Mouse (Mus musculus) myocyte (in vitro differentiated cells): ENCODE measurements around the gene Gm5868.

ENCODE experiments used
- CEBPB ChIP-seq: IDR thresholded peaks from 2 replicates; pipeline ENCODE4 v1.6.1; 2011; ENCODE audit warnings: mild to moderate bottlenecking, moderate library complexity; ENCODE audit not compliant: poor library complexity, insufficient read depth, severe bottlenecking
- E2F4 ChIP-seq: IDR thresholded peaks from one replicate; pipeline ENCODE4 v1.6.1; 2011; ENCODE audit warnings: mild to moderate bottlenecking, control low read depth, moderate library complexity; ENCODE audit not compliant: insufficient read depth
- MAX ChIP-seq: IDR thresholded peaks from one replicate; pipeline ENCODE4 v1.6.1; 2011; ENCODE audit warnings: low read depth, mild to moderate bottlenecking, control low read depth
- MYOG ChIP-seq, 3 experiments: IDR thresholded peaks; one replicate each; pipeline ENCODE4 v1.6.1; 2011; ENCODE audit warnings: control low read depth in 2 of 3, low read depth in 2 of 3, mild to moderate bottlenecking in 2 of 3; ENCODE audit not compliant: insufficient read length in 2 of 3, control insufficient read depth in 1 of 3, insufficient read depth in 1 of 3
- POLR2A ChIP-seq: IDR thresholded peaks from one replicate; pipeline ENCODE4 v1.6.1; 2011; ENCODE audit warnings: low read depth, mild to moderate bottlenecking, control low read depth, moderate library complexity; ENCODE audit not compliant: insufficient read length
- POLR2AphosphoS2 ChIP-seq: IDR thresholded peaks from one replicate; pipeline ENCODE4 v1.6.1; 2011; ENCODE audit warnings: low read depth, control low read depth; ENCODE audit not compliant: insufficient read length
- REST ChIP-seq: IDR thresholded peaks from one replicate; pipeline ENCODE4 v1.6.1; 2011; ENCODE audit warnings: mild to moderate bottlenecking, control low read depth, moderate library complexity; ENCODE audit not compliant: insufficient read depth, insufficient read length
- SRF ChIP-seq: IDR thresholded peaks from one replicate; pipeline ENCODE4 v1.6.1; 2011; ENCODE audit warnings: low read depth; ENCODE audit not compliant: control insufficient read depth, insufficient read length
- TCF12 ChIP-seq: IDR thresholded peaks from one replicate; pipeline ENCODE4 v1.6.1; 2011; ENCODE audit warnings: mild to moderate bottlenecking, control low read depth; ENCODE audit not compliant: poor library complexity, insufficient read depth, severe bottlenecking
- TCF3 ChIP-seq: IDR thresholded peaks from one replicate; pipeline ENCODE4 v1.6.1; 2011; ENCODE audit warnings: low read depth, control low read depth; ENCODE audit not compliant: insufficient read length

- TF ChIP-seq POLR2A (no peak), MAX (no peak), TCF3 (no peak), MYOG (IDR thresholded peaks at IDR 0.05; ENCODE audit: control insufficient read depth in 1 of 3, insufficient read depth in 1 of 3, insufficient read length in 2 of 3, low read depth in 2 of 3) (no peak), CEBPB (no peak), REST (no peak), POLR2AphosphoS2 (no peak), TCF12 (no peak), E2F4 (no peak), SRF (no peak)
Observed at GRCm38 (mm10) chr5:72636122-72636521, 48.8 kb upstream of the Gm5868 start.
